Mouse (Mus musculus): ENCODE data around the gene Slc6a20a. TPM values are rescaled to one million over a fixed set of nuclear protein-coding genes. Genes with fewer than 3 reads are reported as not detected.

Slc6a20a gene
- polyA plus RNA-seq, 1 experiment from 2014 or later = not detected

GRCm38 (mm10) chr9:123589240-123589910 lies 89.3 kb downstream of the Slc6a20a start:
- 54% methylated on average over 7 of the region's 7 CpGs for WGBS
- H3K36me3 ChIP-seq = peaks cover 41% of the 10 kb centered on the region

More at GRCm38 (mm10) chr9:123589240-123589910, 89.3 kb downstream of the Slc6a20a start:
- H3K4me2 ChIP-seq = no peak overlapping the region
- no peaks in the 10 kb centered on the region for H3K9me3 ChIP-seq (replicated peaks)
- H3K4me3 ChIP-seq = no peak overlapping the region
- ATAC-seq (ENCODE audit: insufficient number of reproducible peaks, low FRiP score) = no peak
- no peaks in the 10 kb centered on the region for H3K4me1 ChIP-seq (replicated peaks)
- H3K27me3 ChIP-seq (replicated peaks) = no peaks in the 10 kb centered on the region
- no peak overlapping the region for H3K27ac ChIP-seq (ENCODE audit: poor library complexity, severe bottlenecking)
- no peak overlapping the region for H3K9ac ChIP-seq

Other genes starting within 250 kb of the Slc6a20a start
- 37.8 and 40.8 TPM in 2 replicates for gene Limd1, start 200.2 kb downstream of the Slc6a20a start, polyA plus RNA-seq (2016; fragmentation: Nextera tagmentation; extraction: Ambion mirVana)
- 48.2 and 54.3 TPM in 2 replicates for gene Sacm1l, start 149.1 kb downstream of the Slc6a20a start, polyA plus RNA-seq (2016; fragmentation: Nextera tagmentation; extraction: Ambion mirVana)
- 0.09 and 0.18 TPM in 2 replicates for gene Slc6a20b, start 46.3 kb downstream of the Slc6a20a start, polyA plus RNA-seq (2016; fragmentation: Nextera tagmentation; extraction: Ambion mirVana)
- gene Ccr9, start 446 bp downstream of the Slc6a20a start, polyA plus RNA-seq (2016; fragmentation: Nextera tagmentation; extraction: Ambion mirVana) = 0.05 and 0.11 TPM in 2 replicates
- gene Lztfl1, start 38.8 kb upstream of the Slc6a20a start, polyA plus RNA-seq (2016; fragmentation: Nextera tagmentation; extraction: Ambion mirVana) = 33.7 and 35.1 TPM in 2 replicates
- gene Cxcr6, start 127.6 kb upstream of the Slc6a20a start, polyA plus RNA-seq (2016; fragmentation: Nextera tagmentation; extraction: Ambion mirVana) = 0.37 and 0.48 TPM in 2 replicates
- 30.3 and 31.0 TPM in 2 replicates for gene Fyco1, start 173.0 kb upstream of the Slc6a20a start, polyA plus RNA-seq (2016; fragmentation: Nextera tagmentation; extraction: Ambion mirVana)
- gene Xcr1, start 183.1 kb upstream of the Slc6a20a start, polyA plus RNA-seq (2016; fragmentation: Nextera tagmentation; extraction: Ambion mirVana) = not detected in 2 replicates